ENCODE assay signal across 17 mouse cellular contexts in the genomic region with DNA sequence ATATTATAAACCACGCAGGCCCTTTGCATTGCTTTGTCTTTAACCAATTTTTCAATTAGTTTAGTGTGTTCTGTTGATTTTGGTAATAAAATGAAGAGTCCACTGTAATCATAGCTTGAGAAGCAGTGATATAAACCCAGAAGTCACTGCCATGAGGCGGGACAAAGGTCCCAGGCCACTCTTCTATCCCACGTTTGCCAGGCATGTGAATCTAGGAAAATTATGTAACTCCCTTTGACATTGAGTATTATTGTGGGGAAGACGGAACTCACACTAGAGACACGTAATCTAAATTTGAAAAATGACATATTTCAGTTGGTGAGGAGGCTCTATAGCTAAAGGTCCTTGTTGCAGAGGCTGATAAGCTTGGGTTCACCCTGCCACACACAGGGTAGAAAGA.
"Had no signal": no experiment of that assay in that cellular context is flagged by ENCODE, and none has a peak within 500 bp of the region (broad histone marks: within the 10 kb centered on the region; RNA-seq: fewer than 3 reads in every experiment).

No protein-coding gene starts in this region.

- H3K4me3 ChIP-seq: lung, embryonic 15.5 days; megakaryocyte, embryonic 14.5 days; midbrain, embryonic 13.5 days; midbrain, embryonic 15.5 days; neural tube, embryonic 12.5 days; stomach, embryonic 15.5 days had no signal

- H3K9me3 ChIP-seq: lung, embryonic 15.5 days; megakaryocyte, embryonic 14.5 days; midbrain, embryonic 13.5 days; midbrain, embryonic 15.5 days; neural tube, embryonic 12.5 days; stomach, embryonic 15.5 days had no signal

- H3K9ac ChIP-seq: liver, postnatal 0 days; lung, embryonic 15.5 days; midbrain, embryonic 13.5 days; midbrain, embryonic 15.5 days; neural tube, embryonic 12.5 days; stomach, embryonic 15.5 days had no signal

- ATAC-seq: liver, postnatal 0 days; lung, postnatal 0 days; midbrain, embryonic 13.5 days; midbrain, embryonic 15.5 days had no signal

- H3K4me1 ChIP-seq: megakaryocyte, embryonic 14.5 days; midbrain, embryonic 13.5 days; midbrain, embryonic 15.5 days; neural tube, embryonic 12.5 days had no signal

- H3K27me3 ChIP-seq: lung, embryonic 15.5 days; megakaryocyte, embryonic 14.5 days; midbrain, embryonic 13.5 days; midbrain, embryonic 15.5 days; neural tube, embryonic 12.5 days; stomach, embryonic 15.5 days had no signal

- H3K36me3 ChIP-seq: lung, embryonic 15.5 days; midbrain, embryonic 13.5 days; midbrain, embryonic 15.5 days; neural tube, embryonic 12.5 days; stomach, embryonic 15.5 days had no signal

- H3K27ac ChIP-seq: lung, embryonic 15.5 days; macrophage; midbrain, embryonic 13.5 days; midbrain, embryonic 15.5 days; neural tube, embryonic 12.5 days; stomach, embryonic 15.5 days; stomach, postnatal 0 days had no signal

- H3K4me2 ChIP-seq: lung, embryonic 15.5 days; midbrain, embryonic 11.5 days; midbrain, embryonic 13.5 days; midbrain, embryonic 15.5 days; neural tube, embryonic 12.5 days; stomach, embryonic 15.5 days had no signal

- DNase-seq: liver, postnatal 0 days; lung, adult 2 months; lung, postnatal 14 days; right cerebral cortex, postnatal 14 days; thymus, adult 2 months; thymus, postnatal 25 days; thymus, postnatal 4 days had no signal
